Mouse (Mus musculus) 3134 (cell line): ENCODE data around the gene Exoc6b.

Experiments
- DNase-seq: peaks from one replicate; pipeline ENCODE4 v3.0.0-alpha.2; 2011; ENCODE audit warnings: low spot score; ENCODE audit not compliant: insufficient read length; ENCODE audit errors: extremely low read depth

The Exoc6b gene

DNA sequence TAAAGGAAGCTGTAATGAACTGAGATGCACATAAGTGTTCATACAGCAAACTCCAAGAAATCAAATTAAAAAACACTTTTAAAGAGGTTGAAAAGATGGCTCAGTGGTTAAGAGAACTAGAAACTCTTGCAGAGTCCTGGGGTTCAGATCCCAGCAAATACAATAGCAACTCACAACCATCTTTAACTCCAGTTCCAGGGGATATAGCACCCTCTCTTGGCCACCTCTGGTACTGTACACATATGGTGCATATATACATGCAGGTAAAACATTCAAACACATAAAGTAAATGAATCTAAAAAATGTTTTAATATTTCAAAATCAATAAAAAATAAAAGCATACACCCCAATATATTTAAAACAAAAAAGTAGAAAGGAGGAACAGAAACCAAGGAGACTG lies 73.9 kb downstream of the Exoc6b start:
- DNase-seq = no peak

- DNase-seq = no peak
These were observed 92.7 kb downstream of the Exoc6b start for GRCm38 (mm10) chr6:84976563-84976971.

- DNase-seq = no peak
These were observed 100.8 kb downstream of the Exoc6b start for GRCm38 (mm10) chr6:84968531-84968930.

DNA sequence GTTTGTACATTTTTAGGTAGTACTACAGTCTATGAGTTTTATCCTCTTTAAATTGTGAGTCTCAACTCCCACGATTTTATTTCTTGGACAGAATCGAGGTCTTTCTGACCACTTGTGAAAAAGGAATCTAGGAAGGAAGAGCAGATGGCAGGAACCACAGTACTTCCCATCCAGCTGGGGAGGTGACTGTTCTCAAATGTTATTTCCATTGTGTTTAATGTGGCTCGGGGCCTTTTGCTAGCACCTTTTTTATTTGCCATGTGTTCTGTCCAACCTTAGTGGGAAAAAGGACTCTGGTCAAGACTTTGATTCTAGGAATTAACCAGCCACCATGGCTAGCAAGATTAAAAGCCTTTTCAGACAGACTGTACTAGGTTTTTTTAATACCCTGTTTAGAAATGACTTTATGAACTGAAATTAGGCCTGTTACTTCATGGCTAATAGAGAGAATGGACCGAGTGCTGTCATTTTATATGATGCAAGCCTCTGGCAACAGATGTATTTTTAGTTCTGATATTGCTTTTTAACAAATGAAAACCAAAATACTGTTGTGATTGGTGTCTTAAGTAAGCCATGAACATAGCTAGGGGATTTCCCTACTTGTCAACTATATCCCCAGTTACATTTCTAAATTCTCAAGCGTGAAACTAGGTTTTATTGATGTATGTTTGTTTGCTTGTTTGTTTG lies 104.4 kb downstream of the Exoc6b start:
- DNase-seq = no peak

- DNase-seq = no peak
These were observed 106.3 kb downstream of the Exoc6b start for GRCm38 (mm10) chr6:84963044-84963443.

- no peak for DNase-seq
These were observed 107.5 kb downstream of the Exoc6b start for GRCm38 (mm10) chr6:84961763-84962162.

GRCm38 (mm10) chr6:84959520-84959919 lies 109.8 kb downstream of the Exoc6b start:
- DNase-seq = no peak

DNA sequence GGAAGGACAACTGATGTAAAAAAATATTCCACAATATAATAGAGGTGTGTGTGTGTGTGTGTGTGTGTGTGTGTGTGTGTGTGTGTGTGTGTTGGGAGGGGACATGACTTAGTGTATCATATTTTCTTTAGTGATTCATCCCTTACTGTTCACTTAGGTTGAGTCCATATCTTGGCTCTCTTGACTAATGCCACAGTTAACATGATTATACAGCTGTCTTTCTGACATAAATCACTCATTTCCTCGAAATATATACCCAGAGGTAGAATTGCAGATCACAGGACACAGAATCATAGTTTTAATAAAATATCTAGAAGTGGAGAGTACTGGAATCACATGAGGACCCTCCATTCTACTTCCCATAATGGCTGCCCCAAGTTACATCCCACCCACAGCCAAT lies 117.7 kb downstream of the Exoc6b start:
- DNase-seq = no peak

DNA sequence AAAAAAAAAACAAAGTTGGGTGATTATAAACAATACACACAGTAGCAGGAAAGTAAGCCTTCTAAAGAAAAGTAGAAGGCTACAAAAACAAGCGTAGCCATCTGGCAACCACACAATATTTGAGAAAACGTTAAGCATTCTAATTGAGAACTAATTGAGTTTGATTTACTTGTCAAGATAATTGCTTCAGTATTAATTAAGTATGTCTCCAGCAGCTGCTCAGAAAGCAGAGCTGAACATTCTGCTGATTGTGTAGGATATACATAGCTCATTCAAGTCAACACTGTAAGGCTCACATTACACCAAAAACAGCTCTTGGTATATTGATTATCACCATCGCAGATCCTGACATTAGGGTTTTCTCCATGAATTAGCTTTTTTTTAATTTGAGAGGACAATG lies 122.7 kb downstream of the Exoc6b start:
- DNase-seq = no peak

GRCm38 (mm10) chr6:84946106-84946505 lies 123.2 kb downstream of the Exoc6b start:
- no peak for DNase-seq

DNA sequence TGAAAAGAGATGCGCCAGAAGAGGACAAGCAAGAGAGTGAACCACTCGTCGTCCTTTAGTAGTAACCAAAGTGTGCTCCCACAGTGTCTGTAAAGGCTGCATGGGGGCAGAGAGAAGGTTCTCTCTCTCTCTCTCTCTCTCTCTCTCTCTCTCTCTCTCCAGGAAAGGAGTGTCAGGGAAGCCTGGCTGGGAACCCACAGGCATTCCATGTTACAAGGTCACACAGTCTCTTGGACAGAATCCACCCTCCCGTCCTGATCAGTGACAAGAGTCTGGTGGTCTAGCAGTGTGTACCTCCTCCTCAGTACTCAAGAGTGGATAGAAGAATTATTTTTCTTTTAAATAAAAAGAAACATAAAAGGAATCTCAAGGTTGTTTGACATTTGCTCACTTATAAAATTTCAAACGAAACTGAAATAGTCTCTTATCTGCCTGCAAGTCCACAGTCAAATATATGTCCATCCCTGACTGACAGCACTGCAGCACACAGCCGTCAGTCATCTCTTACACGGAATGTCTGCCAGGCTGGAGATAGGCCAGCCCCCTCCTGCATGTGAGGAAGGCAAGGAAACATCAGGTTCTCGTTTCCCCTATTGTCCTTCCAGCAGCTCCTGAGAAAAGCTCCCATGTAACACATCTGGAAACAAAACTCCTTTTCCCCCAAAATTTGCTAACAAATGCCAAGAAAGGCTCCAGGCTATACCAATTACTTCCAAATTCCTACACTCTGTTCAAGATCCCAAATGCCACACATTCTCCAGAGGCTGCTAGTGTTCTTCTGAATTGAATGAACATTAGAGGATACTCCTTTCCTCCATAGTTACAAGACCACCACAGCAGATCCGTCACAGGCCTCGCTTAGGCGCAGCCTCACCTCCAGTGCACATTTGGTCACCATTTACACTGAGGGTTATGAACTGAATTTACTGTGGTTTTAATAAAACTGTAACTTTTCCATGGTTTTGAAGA lies 136.1 kb downstream of the Exoc6b start:
- DNase-seq = no peak

DNA sequence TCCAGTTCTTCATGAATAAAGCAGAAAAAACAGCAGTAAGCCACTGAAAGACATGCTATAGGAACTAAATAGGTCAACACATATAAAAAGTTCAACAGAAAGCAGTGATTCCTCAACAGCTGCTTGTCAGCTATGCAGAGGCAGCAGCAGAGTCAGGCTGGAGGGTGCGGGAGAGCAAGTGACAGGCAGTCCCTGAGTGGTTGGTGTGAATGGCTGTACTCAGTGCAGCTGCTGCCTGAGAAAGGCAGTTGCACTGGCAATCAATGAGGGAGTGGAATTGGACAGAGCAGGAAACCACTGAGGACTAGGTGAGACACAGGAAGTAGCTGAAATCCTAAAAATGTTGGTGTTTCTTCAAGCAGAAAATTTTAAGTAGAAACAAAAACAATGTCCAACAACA lies 138.3 kb downstream of the Exoc6b start:
- DNase-seq = no peak

- no peak for DNase-seq
These were observed 143.2 kb downstream of the Exoc6b start for GRCm38 (mm10) chr6:84926066-84926465.

DNA sequence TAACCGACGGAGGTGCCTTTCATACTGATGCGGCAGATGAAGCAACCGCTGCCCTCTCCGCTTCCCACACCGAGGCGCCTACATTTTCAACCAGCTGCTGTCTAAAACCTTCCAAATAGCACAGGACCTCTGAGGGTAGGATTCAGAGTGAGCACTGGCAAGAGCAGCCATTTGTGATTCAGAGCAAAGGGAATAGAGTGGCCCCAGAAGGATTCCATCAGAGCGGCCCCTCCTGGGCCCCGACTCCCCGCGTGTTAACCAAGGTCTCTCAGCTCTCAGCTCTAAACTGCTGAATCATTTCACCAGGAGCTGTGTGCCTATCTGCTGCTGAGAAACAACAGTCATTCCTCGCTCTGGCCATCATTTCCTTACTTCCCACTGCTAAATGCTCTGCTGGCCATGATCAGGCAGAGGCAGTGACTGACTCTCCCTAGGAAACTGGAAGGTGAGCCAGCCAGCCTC lies 145.5 kb downstream of the Exoc6b start:
- DNase-seq = no peak

DNA sequence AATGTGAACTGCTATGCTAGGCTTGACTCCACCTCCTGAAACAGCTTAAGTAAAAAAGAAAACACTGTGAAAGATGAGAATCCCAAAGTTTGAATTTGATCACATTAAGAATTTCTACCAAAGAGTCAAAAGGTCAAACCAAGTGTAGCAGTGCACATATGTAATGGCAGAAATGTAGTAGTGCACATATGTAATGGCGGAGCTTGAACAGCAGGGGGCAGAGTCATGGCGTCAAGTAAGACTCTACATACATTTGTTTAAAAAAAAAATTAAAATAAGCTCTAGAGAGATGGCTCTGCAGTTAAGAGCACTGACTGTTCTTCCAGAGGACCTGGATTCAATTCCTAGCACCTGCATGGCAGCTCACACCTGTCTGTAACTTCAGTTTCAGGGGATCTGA lies 153.0 kb downstream of the Exoc6b start:
- DNase-seq = peak; percentile 15

GRCm38 (mm10) chr6:84912434-84912833 lies 156.9 kb downstream of the Exoc6b start:
- no peak for DNase-seq

GRCm38 (mm10) chr6:84899002-84899774 lies 170.1 kb downstream of the Exoc6b start:
- no peak for DNase-seq

GRCm38 (mm10) chr6:84893773-84894095 lies 175.6 kb downstream of the Exoc6b start:
- DNase-seq = no peak

DNA sequence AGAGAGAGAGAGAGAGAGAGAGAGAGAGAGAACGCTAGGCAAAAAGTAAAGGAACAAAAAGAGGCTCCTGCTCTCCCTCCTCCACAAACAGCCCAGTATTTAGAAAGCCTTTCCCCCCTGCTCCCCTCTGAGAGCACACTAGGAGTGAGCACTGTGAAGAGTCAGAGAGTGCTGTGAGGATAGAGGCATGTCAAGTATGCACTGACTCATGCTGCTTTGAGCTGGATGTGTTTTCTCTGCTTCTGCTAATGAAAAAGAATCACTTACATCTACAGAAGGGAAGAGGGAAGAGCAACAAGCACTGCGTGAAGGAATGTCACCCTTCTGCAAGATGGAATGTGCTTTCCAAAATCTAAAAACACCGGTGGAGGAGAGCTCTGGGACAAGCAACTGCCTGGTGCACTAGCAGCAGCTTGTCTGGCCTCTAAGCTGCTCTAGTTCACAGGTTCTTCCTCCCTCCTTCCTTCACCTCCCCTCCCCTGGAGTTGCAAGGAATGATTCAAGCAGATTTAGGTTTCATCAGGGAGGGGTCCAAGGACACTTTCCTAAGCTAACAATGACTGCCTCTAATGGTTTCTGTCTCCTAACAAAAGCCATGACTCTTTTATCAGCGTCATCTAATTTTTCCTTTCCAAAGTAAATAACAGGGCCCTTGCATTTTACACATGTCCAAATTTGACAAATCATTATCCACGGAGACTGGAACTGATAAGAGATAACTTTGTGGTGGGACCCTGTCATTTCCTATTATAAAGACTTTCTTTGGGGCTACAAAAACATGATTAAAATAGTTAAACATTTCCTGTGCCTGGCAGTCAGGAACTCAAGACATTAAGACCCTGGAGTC lies 176.2 kb downstream of the Exoc6b start:
- peak; percentile 57 for DNase-seq

- DNase-seq = no peak
These were observed 182.8 kb downstream of the Exoc6b start for GRCm38 (mm10) chr6:84886551-84886950.
